20 mouse cellular contexts compared by ENCODE assay signal in the genomic region with DNA sequence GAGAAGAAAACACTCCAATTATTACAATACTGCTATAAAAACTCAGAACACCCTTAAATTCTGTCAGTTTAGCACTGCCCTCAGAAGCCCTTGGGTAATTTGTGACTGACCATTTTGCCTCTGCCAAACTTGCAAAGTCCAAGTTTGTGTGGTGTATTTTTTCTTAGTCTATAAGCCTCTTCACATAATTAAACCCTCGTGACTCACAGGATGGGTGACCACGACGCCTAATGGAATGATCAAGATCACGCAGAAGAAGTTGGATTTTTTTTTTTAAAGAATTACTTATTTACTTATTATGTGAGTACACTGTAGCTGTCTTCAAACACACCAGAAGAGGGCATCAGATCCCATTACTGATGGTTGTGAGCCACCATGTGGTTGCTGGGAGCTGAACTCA.
A peak's percentile ranks its signal among the peaks of the same experiment; 100 is the strongest.
DNase-seq lines count a peak whose midpoint lies in the region; ATAC-seq and TF ChIP-seq lines count a peak whose summit lies in the region.
"Had no signal": no experiment of that assay in that cellular context is flagged by ENCODE, and none has a peak within 500 bp of the region (broad histone marks: within the 10 kb centered on the region; RNA-seq: fewer than 3 reads in every experiment).

No protein-coding gene starts in this region.

- no peaks in the 10 kb centered on the region for H3K36me3 ChIP-seq in heart, postnatal 0 days (replicated peaks; ENCODE audit: control insufficient read depth, insufficient read depth, low read length)
- no peaks in the 10 kb centered on the region for H3K36me3 ChIP-seq in kidney, postnatal 0 days (ENCODE audit: insufficient read depth, low read length)
- no peaks in the 10 kb centered on the region for H3K36me3 ChIP-seq in myocyte (ENCODE audit: control insufficient read depth, insufficient read depth)
- H3K36me3 ChIP-seq: embryonic facial prominence, embryonic 13.5 days; hindbrain, embryonic 15.5 days; limb, embryonic 12.5 days; liver, embryonic 12.5 days had no signal

- no peak for DNase-seq in heart, postnatal 0 days (ENCODE audit: low spot score)
- DNase-seq in heart, adult 8-10 months (ENCODE audit: low spot score) = no peak
- no peak for DNase-seq in kidney, postnatal 0 days (ENCODE audit: low spot score)
- DNase-seq in kidney, postnatal 25 days = no peak
- DNase-seq in 416B (ENCODE audit: low read depth) = peak; percentile 61
- no peak for DNase-seq in embryo, embryonic 10.5 days (ENCODE audit: low spot score)
- DNase-seq: adrenal gland, postnatal 14 days; cerebellum, postnatal 10 days; gastrocnemius, postnatal 36 days; heart, postnatal 36 days; kidney, adult 18-20 months; lung, adult 2 months; lung, postnatal 4 days had no signal

- no peak overlapping the region for H3K27ac ChIP-seq in heart, postnatal 0 days (ENCODE audit: low read depth)
- no peak overlapping the region for H3K27ac ChIP-seq in kidney, postnatal 0 days
- H3K27ac ChIP-seq: embryonic facial prominence, embryonic 13.5 days; hindbrain, embryonic 15.5 days; limb, embryonic 12.5 days; liver, embryonic 12.5 days had no signal

- no peaks in the 10 kb centered on the region for H3K27me3 ChIP-seq in heart, postnatal 0 days (ENCODE audit: control insufficient read depth, insufficient read depth, low read length)
- no peaks in the 10 kb centered on the region for H3K27me3 ChIP-seq in kidney, postnatal 0 days (ENCODE audit: insufficient read depth, low read length)
- no peaks in the 10 kb centered on the region for H3K27me3 ChIP-seq in myocyte (ENCODE audit: control insufficient read depth, insufficient read depth, insufficient read length)
- H3K27me3 ChIP-seq: embryonic facial prominence, embryonic 13.5 days; hindbrain, embryonic 15.5 days; limb, embryonic 12.5 days; liver, embryonic 12.5 days had no signal

- H3K79me2 ChIP-seq in myocyte (ENCODE audit: control insufficient read depth, insufficient read depth) = peaks cover 54% of the 10 kb centered on the region

- no peaks in the 10 kb centered on the region for H3K9me3 ChIP-seq in heart, postnatal 0 days (replicated peaks; ENCODE audit: control insufficient read depth, low read length)
- H3K9me3 ChIP-seq in kidney, postnatal 0 days (replicated peaks; ENCODE audit: low read length) = no peaks in the 10 kb centered on the region
- H3K9me3 ChIP-seq: embryonic facial prominence, embryonic 13.5 days; hindbrain, embryonic 15.5 days; limb, embryonic 12.5 days; liver, embryonic 12.5 days had no signal

- H3K4me1 ChIP-seq in heart, postnatal 0 days (ENCODE audit: control insufficient read depth, insufficient read depth) = peaks cover 19% of the 10 kb centered on the region; the same call in 1 of the 2 replicates
- no peaks in the 10 kb centered on the region; the same call in none of the 2 replicates for H3K4me1 ChIP-seq in kidney, postnatal 0 days (replicated peaks; ENCODE audit: insufficient read depth, low read length)

- H3K9ac ChIP-seq in heart, postnatal 0 days (replicated peaks; ENCODE audit: low read depth, low read length) = no peak overlapping the region
- H3K9ac ChIP-seq in kidney, postnatal 0 days (ENCODE audit: low read depth, low read length) = no peak overlapping the region
- H3K9ac ChIP-seq: embryonic facial prominence, embryonic 13.5 days; hindbrain, embryonic 15.5 days; limb, embryonic 12.5 days; liver, embryonic 12.5 days had no signal

- no peak overlapping the region for H3ac ChIP-seq in myocyte (ENCODE audit: control insufficient read depth, insufficient read length)

- H3K4me2 ChIP-seq in heart, postnatal 0 days (ENCODE audit: low read depth, low read length) = no peak overlapping the region
- H3K4me2 ChIP-seq in kidney, postnatal 0 days (ENCODE audit: low read length) = no peak overlapping the region
- peak overlapping the region; percentile 57 for H3K4me2 ChIP-seq in myocyte (ENCODE audit: low read depth)
- H3K4me2 ChIP-seq: heart, embryonic 11.5 days had no signal

- H3K4me3 ChIP-seq in heart, postnatal 0 days (ENCODE audit: low read depth, low read length) = no peak overlapping the region
- no peak overlapping the region for H3K4me3 ChIP-seq in kidney, postnatal 0 days (replicated peaks; ENCODE audit: low read depth, low read length)
- no peak overlapping the region for H3K4me3 ChIP-seq in myocyte
- H3K4me3 ChIP-seq: hindbrain, embryonic 15.5 days; limb, embryonic 12.5 days; liver, embryonic 12.5 days had no signal

- peak; percentile 9; the same call in 1 of the 2 replicates for TF ChIP-seq CTCF in heart, postnatal 0 days (IDR thresholded peaks at IDR 0.05; ENCODE audit: low read depth)
- 0 out of 2 replicates have a peak, but pooled peaks have one; percentile 8 for TF ChIP-seq CTCF in kidney, postnatal 0 days (IDR thresholded peaks at IDR 0.05; ENCODE audit: low read depth)

- no peak for ATAC-seq in heart, postnatal 0 days (ENCODE audit: insufficient read depth, low read depth)
- no peak for ATAC-seq in kidney, postnatal 0 days (replicated peaks; ENCODE audit: low FRiP score, low read depth)
- ATAC-seq: forebrain, embryonic 16.5 days; liver, embryonic 12.5 days had no signal

- TF ChIP-seq POLR2A in myocyte (IDR thresholded peaks at IDR 0.05; ENCODE audit: insufficient read length, low read depth) = no peak

- no peak for TF ChIP-seq EP300 in heart, postnatal 0 days (IDR thresholded peaks at IDR 0.05; ENCODE audit: low read depth)

- 93% methylated on average over 4 of the region's 4 CpGs for WGBS in heart, postnatal 0 days
- WGBS in kidney, postnatal 0 days = 82% methylated on average over 4 of the region's 4 CpGs

TF ChIP-seq in myocyte, 11 proteins besides CTCF, POLR2A, EP300 and RAD21:
- TF ChIP-seq USF1 (IDR thresholded peaks at IDR 0.05; ENCODE audit: low read depth) = no peak
- TF ChIP-seq TCF3 (IDR thresholded peaks at IDR 0.05; ENCODE audit: insufficient read length, low read depth) = no peak
- TF ChIP-seq POLR2AphosphoS2 (IDR thresholded peaks at IDR 0.05; ENCODE audit: insufficient read length, low read depth) = no peak
- no peak for TF ChIP-seq SRF (IDR thresholded peaks at IDR 0.05; ENCODE audit: control insufficient read depth, insufficient read length, low read depth)
- no peak for TF ChIP-seq CEBPB (IDR thresholded peaks at IDR 0.05; ENCODE audit: insufficient read depth, poor library complexity, severe bottlenecking)
- no peak for TF ChIP-seq MYOG (IDR thresholded peaks at IDR 0.05; ENCODE audit: control insufficient read depth in 1 of 3, insufficient read depth in 1 of 3, insufficient read length in 2 of 3, low read depth in 2 of 3)
- TF ChIP-seq MAX (IDR thresholded peaks at IDR 0.05; ENCODE audit: low read depth) = no peak
- TF ChIP-seq MYOD1 (IDR thresholded peaks at IDR 0.05; ENCODE audit: control insufficient read depth in 1 of 3, insufficient read length in 2 of 3, low read depth in 2 of 3) = no peak
- TF ChIP-seq REST (IDR thresholded peaks at IDR 0.05; ENCODE audit: insufficient read depth, insufficient read length) = no peak
- TF ChIP-seq TCF12 (IDR thresholded peaks at IDR 0.05; ENCODE audit: insufficient read depth, poor library complexity, severe bottlenecking) = no peak
- TF ChIP-seq E2F4 (IDR thresholded peaks at IDR 0.05; ENCODE audit: insufficient read depth) = no peak
